Comparison of ENCODE assay signal across 25 mouse cellular contexts in the genomic region with DNA sequence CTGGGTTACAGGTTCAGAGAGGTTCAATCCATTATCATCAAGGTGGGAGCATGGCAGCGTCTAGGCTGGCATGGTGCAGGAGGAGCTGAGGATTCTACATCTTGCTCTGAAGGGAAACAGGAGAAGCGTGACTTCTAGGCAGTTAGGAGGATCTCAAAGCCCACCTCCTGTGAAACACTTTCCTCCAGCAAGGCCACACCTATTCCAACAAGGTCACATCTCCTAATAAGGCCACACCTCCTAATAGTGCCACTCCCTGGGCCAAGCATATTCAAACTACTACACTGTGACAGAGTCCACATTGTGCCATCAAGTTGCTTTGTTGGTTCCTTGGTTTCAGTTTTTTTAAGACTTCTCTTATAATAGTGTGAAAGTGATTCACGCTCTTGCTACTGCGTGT.
"Had no signal": no experiment of that assay in that cellular context is flagged by ENCODE, and none has a peak within 500 bp of the region (broad histone marks: within the 10 kb centered on the region; RNA-seq: fewer than 3 reads in every experiment).

No protein-coding gene starts in this region.

- H3K36me3 ChIP-seq: limb, embryonic 15.5 days; lung, embryonic 15.5 days had no signal

- DNase-seq: kidney, postnatal 10 days; kidney, postnatal 4 days; left cerebral cortex, postnatal 4 days; liver, postnatal 0 days; lung, postnatal 10 days; lung, postnatal 36 days; right cerebral cortex, adult 18-20 months; right cerebral cortex, postnatal 14 days; right cerebral cortex, postnatal 4 days; spleen, adult 18-20 months; thymus, adult 18-20 months; thymus, postnatal 36 days had no signal

- ATAC-seq: liver, postnatal 0 days; midbrain, embryonic 13.5 days; midbrain, embryonic 16.5 days had no signal

- H3K4me2 ChIP-seq: kidney, embryonic 15.5 days; limb, embryonic 12.5 days; limb, embryonic 15.5 days; liver, embryonic 11.5 days; lung, embryonic 15.5 days; midbrain, embryonic 13.5 days; neural tube, embryonic 13.5 days; stomach, embryonic 15.5 days had no signal

- H3K27ac ChIP-seq: kidney, embryonic 15.5 days; limb, embryonic 12.5 days; limb, embryonic 15.5 days; liver, embryonic 14.5 days; lung, embryonic 15.5 days; midbrain, embryonic 10.5 days; midbrain, embryonic 13.5 days; neural tube, embryonic 13.5 days; stomach, embryonic 15.5 days had no signal

- H3K4me3 ChIP-seq: kidney, embryonic 15.5 days; limb, embryonic 12.5 days; limb, embryonic 15.5 days; lung, embryonic 15.5 days; megakaryocyte, embryonic 14.5 days; midbrain, embryonic 10.5 days; midbrain, embryonic 13.5 days; myocyte; neural tube, embryonic 13.5 days; stomach, embryonic 15.5 days had no signal

- H3K27me3 ChIP-seq: kidney, embryonic 15.5 days; limb, embryonic 12.5 days; limb, embryonic 15.5 days; lung, embryonic 15.5 days; megakaryocyte, embryonic 14.5 days; midbrain, embryonic 13.5 days; neural tube, embryonic 13.5 days; stomach, embryonic 15.5 days had no signal

- H3K4me1 ChIP-seq: limb, embryonic 12.5 days had no signal

- H3K9me3 ChIP-seq: kidney, embryonic 15.5 days; limb, embryonic 12.5 days; limb, embryonic 15.5 days; lung, embryonic 15.5 days; megakaryocyte, embryonic 14.5 days; midbrain, embryonic 10.5 days; midbrain, embryonic 13.5 days; neural tube, embryonic 13.5 days; stomach, embryonic 15.5 days had no signal

- H3K9ac ChIP-seq: kidney, embryonic 15.5 days; limb, embryonic 12.5 days; limb, embryonic 15.5 days; liver, embryonic 14.5 days; liver, postnatal 0 days; lung, embryonic 15.5 days; midbrain, embryonic 13.5 days; neural tube, embryonic 13.5 days; stomach, embryonic 15.5 days had no signal
